Mouse (Mus musculus): ENCODE data around the gene Ttll12.

Gene Ttll12

GRCm38 (mm10) chr15:83594513-83595363 lies at the start of gene Ttll12:
TSS of gene Ttll12 (minus strand) at chr15:83595157.
- peak; percentile 97 to 98 for DNase-seq (ENCODE audit: low spot score in 2 of 2)

DNA sequence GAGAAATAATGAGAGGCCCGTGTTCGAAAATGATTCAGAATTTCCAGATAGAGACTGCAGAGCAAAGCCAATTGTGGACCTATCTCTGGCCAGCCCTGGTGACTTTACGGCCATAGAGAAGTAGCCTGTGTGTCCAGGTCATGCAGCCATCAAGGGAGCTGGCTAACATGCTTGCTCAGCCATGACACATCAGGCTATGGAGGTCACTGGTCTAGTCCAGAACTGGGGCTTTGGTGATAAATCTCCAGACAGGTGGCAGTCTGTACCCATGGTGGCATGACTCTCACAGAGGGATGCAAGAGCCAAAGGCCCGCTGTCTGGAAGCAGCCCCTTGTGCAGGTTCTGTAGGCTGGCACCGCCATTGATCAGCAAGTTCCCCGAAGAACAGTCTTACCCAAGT lies 47.6 kb upstream of the Ttll12 start:
- no peak for DNase-seq (ENCODE audit: low spot score in 2 of 2)

- DNase-seq (ENCODE audit: low spot score in 2 of 2), result no peak
Measured at GRCm38 (mm10) chr15:83640208-83640607, 45.3 kb upstream of the Ttll12 start.

- no peak for DNase-seq (ENCODE audit: low spot score in 2 of 2)
Measured at GRCm38 (mm10) chr15:83639160-83639559, 44.2 kb upstream of the Ttll12 start.

DNA sequence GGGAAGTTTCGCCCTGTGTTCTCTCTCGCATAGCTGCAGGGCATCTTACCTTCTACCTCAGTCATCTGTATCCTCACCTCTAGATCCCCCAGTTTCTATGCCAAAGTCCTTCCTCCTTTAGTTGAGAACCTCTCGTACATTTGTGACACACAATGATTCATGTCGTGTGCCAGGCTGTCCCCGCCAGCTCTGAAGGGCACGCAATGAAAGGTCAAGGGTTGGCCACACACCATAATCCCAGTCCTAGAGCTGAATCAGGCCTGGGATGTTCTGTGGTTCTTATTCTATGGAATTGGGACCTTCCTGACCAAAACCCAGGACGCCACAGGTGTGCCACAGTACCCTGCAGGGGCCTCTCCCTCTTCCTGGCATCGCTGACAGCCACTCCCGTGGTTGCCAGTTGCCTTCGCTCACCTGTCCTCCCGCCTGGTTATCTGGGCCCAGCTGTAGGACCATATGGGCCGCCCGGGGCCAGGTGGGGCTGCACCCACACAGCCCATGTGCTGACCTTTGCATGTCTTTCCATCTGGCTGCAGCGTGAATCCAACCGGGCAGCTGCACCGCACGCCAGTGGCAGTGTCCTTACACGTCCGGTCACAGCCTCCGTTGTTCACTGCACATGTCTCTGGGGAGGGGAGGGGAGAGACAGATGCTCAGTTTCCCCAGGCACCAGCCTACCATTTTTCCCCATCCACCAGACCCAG lies 43.4 kb upstream of the Ttll12 start:
- DNase-seq (ENCODE audit: low spot score in 2 of 2), result no peak

DNA sequence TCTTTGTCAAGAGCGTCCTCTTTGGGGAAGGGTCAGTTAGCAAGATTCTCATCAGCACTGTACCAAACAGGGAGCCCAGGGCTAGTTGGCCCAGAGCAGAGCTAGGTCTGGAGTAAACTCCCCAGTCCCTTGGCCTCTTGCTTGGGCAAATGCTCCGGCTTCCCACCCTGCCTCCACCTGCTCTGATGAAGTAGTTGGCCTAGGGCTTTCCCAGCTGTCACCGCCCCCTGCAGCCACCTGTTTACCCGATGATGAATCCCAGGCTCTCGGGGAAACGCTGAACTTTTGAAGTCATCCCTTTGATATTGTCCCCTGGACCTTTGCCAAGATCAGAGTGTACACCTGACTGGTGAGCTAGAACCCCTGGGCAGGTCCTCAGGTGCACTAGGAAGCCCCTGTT lies 41.8 kb upstream of the Ttll12 start:
- no peak for DNase-seq (ENCODE audit: low spot score in 2 of 2)

DNA sequence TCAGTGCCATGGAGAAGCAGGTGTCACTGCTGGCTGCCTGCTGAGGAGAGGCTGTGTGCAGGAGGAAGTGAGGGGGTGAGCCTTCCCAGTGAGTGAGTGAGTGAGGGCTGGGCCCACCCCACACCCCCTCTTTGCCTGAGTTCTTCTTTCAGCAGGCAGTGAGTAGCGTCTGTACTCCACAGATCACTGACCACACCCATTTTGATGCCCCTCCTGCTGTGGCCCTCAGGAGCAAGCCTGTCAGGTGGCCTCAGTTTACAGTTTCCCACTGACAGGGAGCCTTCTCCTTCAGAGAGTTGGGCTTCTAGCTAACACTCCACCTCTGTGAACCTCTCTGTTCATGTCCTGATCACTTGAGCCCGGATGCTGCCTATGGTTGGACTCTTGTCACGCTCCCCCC lies 40.3 kb upstream of the Ttll12 start:
- no peak for DNase-seq (ENCODE audit: low spot score in 2 of 2)

DNA sequence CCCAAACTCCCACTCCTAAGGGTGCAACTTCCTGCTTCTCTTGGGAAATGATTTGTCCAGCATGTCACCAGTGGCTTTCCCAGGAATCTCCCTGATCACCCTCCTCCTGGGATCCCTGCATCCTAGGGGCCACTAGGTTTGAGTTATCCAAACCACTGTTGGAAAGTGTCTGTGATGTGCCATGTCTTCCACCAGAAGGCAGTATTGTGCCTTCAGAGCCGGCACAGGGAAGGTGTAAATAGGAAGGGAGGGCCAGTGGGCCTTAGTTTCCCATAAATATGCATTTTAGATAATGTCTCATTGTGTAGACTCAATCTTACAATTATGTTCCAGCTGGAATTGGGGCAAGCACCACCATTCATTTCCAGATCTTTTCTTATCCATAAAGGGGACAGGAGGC lies 39.1 kb upstream of the Ttll12 start:
- DNase-seq (ENCODE audit: low spot score in 2 of 2), result no peak

- DNase-seq (ENCODE audit: low spot score in 2 of 2), result no peak
Measured at GRCm38 (mm10) chr15:83631071-83631470, 36.1 kb upstream of the Ttll12 start.

DNA sequence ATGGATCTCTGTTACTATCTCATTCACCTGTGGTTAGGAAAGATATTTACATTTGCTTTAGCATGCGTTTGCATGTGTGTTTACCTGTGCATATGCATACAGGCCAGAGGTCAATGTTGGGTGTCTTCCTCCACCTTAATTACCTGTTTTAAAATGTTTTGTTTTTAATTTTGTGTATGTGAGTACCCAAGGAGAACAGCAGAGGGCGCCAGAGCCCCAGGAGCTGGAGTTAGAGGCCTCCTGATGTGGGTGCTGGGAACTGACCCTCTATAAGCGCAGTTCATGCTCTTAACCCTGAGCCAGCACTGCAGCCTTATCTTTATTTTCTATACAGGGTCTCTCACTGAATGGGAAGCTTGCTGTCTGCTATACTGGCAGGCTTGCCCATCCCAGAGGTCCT lies 34.8 kb upstream of the Ttll12 start:
- no peak for DNase-seq (ENCODE audit: low spot score in 2 of 2)

GRCm38 (mm10) chr15:83626142-83626645 lies 31.2 kb upstream of the Ttll12 start:
- no peak for DNase-seq (ENCODE audit: low spot score in 2 of 2)

DNA sequence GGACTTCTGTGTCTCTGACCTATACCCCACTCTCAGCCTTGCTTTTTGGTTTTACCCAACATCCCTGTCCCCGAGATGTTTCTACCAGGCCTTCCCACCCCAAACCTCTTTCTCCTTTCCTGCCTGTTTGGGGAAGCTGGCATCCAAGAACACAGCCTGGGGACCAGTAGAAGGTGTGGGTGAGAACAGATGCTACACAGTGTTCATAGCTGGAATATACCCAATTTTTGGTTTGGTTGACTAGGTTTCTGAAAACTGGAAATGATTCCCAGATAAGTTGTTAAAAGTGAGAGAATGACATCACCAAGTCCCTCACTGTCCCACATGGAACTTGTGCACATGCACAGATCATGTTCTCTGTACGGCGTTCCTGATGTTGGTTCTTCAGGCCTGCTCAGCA lies 20.3 kb upstream of the Ttll12 start:
- DNase-seq (ENCODE audit: low spot score in 2 of 2), result no peak

DNA sequence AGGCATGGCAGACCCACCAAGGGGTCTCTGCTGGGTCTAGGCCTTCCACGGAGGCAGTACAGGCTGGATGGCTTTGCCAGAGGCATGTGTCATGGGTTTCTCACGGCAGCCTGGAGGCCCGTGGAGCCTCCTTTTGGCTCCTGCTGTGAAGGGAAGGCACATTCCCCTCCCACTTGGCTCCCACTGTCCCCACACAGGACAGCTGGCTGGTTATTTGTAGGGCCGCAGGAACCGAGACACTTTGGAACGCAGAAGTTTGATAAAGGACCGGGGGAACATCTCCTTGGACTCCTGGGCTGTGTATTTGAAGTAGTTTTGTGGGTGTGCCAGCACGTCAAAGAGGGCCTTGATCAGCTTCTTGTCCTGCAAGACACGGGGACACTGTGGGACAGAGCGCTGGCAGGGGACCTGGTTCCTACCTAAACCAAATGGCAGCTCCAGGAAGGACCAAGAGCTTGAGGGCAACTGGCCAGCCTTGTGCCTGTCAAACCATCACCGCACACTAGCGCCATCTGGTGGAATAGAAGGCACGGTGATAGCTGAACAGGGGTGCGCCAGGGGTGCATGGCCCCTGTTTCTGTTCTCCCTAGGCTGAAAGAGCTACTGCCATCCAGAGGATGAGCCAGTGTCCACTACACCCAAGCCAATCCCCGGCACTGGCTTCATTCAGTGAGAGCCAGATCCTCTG lies 12.3 kb upstream of the Ttll12 start:
- peak; percentile 63 to 75 for DNase-seq (ENCODE audit: low spot score in 2 of 2)

DNA sequence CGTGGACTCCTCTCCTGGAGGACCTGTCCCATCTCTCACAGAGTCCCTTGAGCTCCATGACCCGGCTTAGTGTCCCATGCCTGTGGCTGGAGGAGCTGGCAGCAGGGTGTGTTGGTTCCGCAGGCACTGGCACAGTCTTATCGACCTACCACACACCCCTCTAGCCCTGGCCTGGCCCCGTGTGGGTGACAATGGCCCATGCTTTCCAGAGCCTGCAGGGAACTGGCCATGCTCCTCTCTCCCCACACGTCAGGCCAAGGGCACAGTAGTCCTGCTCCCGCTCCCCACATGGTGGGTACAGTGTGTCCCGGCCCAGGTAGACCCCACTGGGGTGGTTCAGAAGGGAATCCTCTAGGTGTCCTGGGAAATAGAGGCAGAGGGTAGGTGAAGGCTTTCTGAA lies 11.7 kb upstream of the Ttll12 start:
- DNase-seq (ENCODE audit: low spot score in 2 of 2), result no peak

DNA sequence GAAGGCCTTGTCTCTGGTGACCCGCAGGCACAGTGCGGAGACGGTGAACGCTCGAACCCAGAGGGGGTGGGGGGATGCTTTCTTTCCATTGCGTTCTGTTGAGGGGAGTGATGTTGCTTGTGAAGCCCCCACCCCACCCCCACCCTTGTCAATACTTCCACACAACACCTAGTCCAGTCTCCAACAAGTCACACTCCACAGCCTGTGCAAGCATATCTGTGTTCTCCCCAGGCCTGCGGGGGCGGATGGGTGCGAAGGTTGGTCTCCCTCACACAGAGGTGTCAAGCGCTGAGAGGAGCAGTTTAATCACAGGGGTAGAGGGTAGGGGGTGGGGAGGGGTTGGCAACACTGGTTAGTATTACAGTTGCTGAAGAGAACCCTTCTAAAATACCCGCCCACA lies 11.3 kb upstream of the Ttll12 start:
- DNase-seq (ENCODE audit: low spot score in 2 of 2), result no peak

GRCm38 (mm10) chr15:83603426-83603825 lies 8.5 kb upstream of the Ttll12 start:
- no peak for DNase-seq (ENCODE audit: low spot score in 2 of 2)

GRCm38 (mm10) chr15:83603046-83603396 lies 8.1 kb upstream of the Ttll12 start:
- no peak for DNase-seq (ENCODE audit: low spot score in 2 of 2)

GRCm38 (mm10) chr15:83602372-83603045 lies 7.6 kb upstream of the Ttll12 start:
- DNase-seq (ENCODE audit: low spot score in 2 of 2), result no peak

DNA sequence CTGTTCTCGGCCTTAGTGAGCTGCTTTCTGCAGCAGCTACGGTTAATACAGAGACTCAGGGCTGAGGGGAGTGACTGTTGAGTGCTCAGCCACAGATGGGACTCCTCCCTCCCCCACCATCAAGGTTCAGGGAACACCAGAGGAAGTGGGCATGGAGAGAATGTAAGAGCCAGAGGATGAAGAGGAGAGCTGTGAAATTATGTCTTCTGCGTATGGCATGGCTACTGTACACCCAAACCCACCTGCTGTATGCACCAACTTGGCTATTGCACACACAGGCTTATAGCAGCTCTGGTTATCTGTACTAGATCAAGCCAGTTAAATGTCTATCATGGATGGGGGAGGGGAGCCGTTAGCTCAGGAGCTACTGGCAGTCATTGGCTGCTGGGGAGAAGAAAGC lies 6.2 kb upstream of the Ttll12 start:
- no peak for DNase-seq (ENCODE audit: low spot score in 2 of 2)

- DNase-seq (ENCODE audit: low spot score in 2 of 2), result no peak
Measured at GRCm38 (mm10) chr15:83596833-83597232, 1.9 kb upstream of the Ttll12 start.

- DNase-seq (ENCODE audit: low spot score in 2 of 2), result no peak
Measured at GRCm38 (mm10) chr15:83595364-83595711, 381 bp upstream of the Ttll12 start.
